Mouse (Mus musculus): Measurements from ENCODE around the gene Tmcc3. TPM values are rescaled to one million over a fixed set of nuclear protein-coding genes. Genes with fewer than 3 reads are reported as not detected.

Gene Tmcc3
- polyA plus RNA-seq, 1 experiment from 2014 or later = 6.1 TPM

GRCm38 (mm10) chr10:94382618-94383017 is 70.9 kb downstream of the Tmcc3 start:
- Histone ChIP-seq H3K27ac (no peak overlapping the region), H3K9ac (no peak overlapping the region), H3K9me3 (replicated peaks) (peaks cover 23% of the 10 kb centered on the region), H3K27me3 (no peaks in the 10 kb centered on the region), H3K36me3 (peaks cover 2% of the 10 kb centered on the region; the same call in 1 of the 2 replicates), H3K4me3 (no peak overlapping the region), H3K4me2 (replicated peaks) (no peak overlapping the region), H3K4me1 (peaks cover 17% of the 10 kb centered on the region; the same call in 1 of the 2 replicates)
- no peak for ATAC-seq (ENCODE audit: low FRiP score)
- 77% methylated on average over 14 of the region's 14 CpGs for WGBS

DNA sequence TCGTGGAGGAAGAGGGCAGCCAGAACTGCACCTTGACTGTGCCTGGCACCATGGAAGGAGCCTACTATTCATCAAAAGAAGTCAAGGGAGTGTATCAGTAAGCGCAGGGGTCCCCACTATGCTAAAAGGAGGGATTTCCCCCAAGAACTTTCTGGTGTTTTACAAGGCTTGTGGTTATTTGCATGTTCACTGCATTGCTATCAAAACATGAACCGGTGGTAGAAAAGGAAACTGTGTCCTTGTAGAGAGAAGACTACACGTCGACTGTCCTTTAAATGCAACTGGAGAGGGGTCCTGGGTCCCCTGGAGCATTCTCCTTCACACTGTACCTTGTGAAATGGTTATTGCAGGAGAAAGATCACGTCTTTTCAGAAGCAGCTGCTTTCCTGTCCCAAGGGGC is 71.8 kb downstream of the Tmcc3 start:
- H3K27ac ChIP-seq = no peak overlapping the region
- ATAC-seq (ENCODE audit: low FRiP score) = no peak
- no peaks in the 10 kb centered on the region for H3K27me3 ChIP-seq
- H3K9ac ChIP-seq = no peak overlapping the region
- H3K4me1 ChIP-seq = peaks cover 9% of the 10 kb centered on the region; the same call in 1 of the 2 replicates
- peaks cover 23% of the 10 kb centered on the region for H3K9me3 ChIP-seq (replicated peaks)
- no peak overlapping the region for H3K4me3 ChIP-seq
- H3K4me2 ChIP-seq (replicated peaks) = no peak overlapping the region
- peaks cover 2% of the 10 kb centered on the region; the same call in 1 of the 2 replicates for H3K36me3 ChIP-seq
- 80% methylated on average over 6 of the region's 6 CpGs for WGBS

DNA sequence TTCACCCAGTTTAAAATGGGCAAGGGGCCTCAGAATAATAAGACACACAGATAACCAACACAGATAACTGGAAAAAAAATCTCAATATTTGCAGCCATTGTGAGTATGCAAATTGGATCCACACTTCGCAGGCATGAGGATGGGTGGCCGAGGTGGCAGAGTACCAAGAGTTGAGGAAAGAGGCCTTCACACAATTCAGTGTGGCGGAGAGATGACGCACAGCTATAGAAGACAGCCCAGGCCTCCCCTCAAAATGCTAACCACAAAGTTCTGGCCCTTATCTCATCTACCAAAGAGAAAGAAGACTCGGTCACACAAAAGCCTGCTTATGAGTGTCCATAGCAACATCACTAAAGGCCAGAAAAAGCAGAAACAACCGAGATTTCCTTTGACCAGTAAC is 77.5 kb downstream of the Tmcc3 start:
- WGBS = 80% methylated on average over 6 of the region's 6 CpGs
- ATAC-seq (ENCODE audit: low FRiP score) = no peak

DNA sequence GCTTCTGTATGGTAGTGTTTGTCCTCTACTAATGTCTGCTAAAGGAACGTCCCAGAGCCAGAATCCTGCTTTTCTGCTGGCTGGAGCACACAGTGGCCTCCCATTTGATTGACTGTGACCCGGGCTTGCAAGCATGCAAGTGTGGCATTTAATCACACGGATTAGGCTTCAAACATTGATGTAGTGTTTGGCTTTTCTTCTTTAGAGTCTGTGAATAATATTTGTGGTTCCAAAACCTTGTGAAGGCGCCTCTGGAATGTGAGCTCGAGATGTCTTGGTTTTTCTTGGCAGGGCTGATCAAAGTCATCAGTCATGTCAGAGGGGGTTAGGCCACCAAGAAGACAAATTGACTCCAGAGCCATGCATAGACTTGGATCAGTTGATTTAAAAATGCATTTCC is 79.3 kb downstream of the Tmcc3 start:
- WGBS = 88% methylated on average over 5 of the region's 5 CpGs
- H3K27me3 ChIP-seq = no peaks in the 10 kb centered on the region
- no peak for ATAC-seq (ENCODE audit: low FRiP score)
- peaks cover under 1% of the 10 kb centered on the region; the same call in 1 of the 2 replicates for H3K36me3 ChIP-seq
- no peak overlapping the region for H3K4me2 ChIP-seq (replicated peaks)
- no peak overlapping the region for H3K9ac ChIP-seq
- H3K4me3 ChIP-seq = no peak overlapping the region
- no peak overlapping the region for H3K27ac ChIP-seq
- peaks cover 7% of the 10 kb centered on the region for H3K9me3 ChIP-seq (replicated peaks)
- H3K4me1 ChIP-seq = no peaks in the 10 kb centered on the region

More for the DNA sequence above, 77.5 kb downstream of the Tmcc3 start:
- peaks cover 23% of the 10 kb centered on the region for H3K9me3 ChIP-seq (replicated peaks)
- no peak overlapping the region for H3K4me3 ChIP-seq
- H3K27me3 ChIP-seq = no peaks in the 10 kb centered on the region
- H3K4me2 ChIP-seq (replicated peaks) = no peak overlapping the region
- no peak overlapping the region for H3K9ac ChIP-seq
- H3K27ac ChIP-seq = no peak overlapping the region
- no peaks in the 10 kb centered on the region for H3K4me1 ChIP-seq
- H3K36me3 ChIP-seq = peaks cover 2% of the 10 kb centered on the region; the same call in 1 of the 2 replicates

DNA sequence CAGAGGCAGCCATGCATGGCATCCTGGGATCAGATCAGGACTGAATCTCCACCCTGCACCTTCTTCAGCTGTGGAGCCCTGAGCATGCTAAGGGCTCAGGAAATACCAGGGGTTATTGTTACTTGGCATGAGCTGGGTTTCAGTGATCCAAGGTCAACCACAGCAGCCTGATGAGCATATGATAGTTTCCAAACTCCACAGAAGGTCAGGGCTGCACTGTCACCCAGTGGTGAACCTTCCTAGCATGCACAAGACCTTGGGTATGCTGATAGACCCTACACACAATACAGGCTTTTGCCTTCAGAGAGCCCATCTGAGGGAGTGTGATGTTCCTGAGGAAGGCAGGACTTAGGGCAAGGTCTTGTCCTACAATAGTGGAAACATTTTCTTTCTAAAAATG is 82.5 kb downstream of the Tmcc3 start:
- Histone ChIP-seq H3K4me3 (no peak overlapping the region), H3K4me2 (replicated peaks) (no peak overlapping the region), H3K36me3 (no peaks in the 10 kb centered on the region), H3K4me1 (no peaks in the 10 kb centered on the region; the same call in 1 of the 2 replicates), H3K27ac (no peak overlapping the region), H3K9me3 (replicated peaks) (no peaks in the 10 kb centered on the region), H3K9ac (no peak overlapping the region), H3K27me3 (no peaks in the 10 kb centered on the region)
- no peak for ATAC-seq (ENCODE audit: low FRiP score)

GRCm38 (mm10) chr10:94397833-94398596 is 86.3 kb downstream of the Tmcc3 start:
- H3K9ac ChIP-seq = no peak overlapping the region
- no peaks in the 10 kb centered on the region; the same call in 1 of the 2 replicates for H3K4me1 ChIP-seq
- H3K4me3 ChIP-seq = no peak overlapping the region
- no peak for ATAC-seq (ENCODE audit: low FRiP score)
- H3K27me3 ChIP-seq = no peaks in the 10 kb centered on the region
- no peaks in the 10 kb centered on the region for H3K9me3 ChIP-seq (replicated peaks)
- no peak overlapping the region for H3K27ac ChIP-seq
- 72% methylated on average over 11 of the region's 11 CpGs for WGBS
- no peaks in the 10 kb centered on the region for H3K36me3 ChIP-seq
- no peak overlapping the region for H3K4me2 ChIP-seq (replicated peaks)

- Histone ChIP-seq H3K4me1 (no peaks in the 10 kb centered on the region; the same call in 1 of the 2 replicates), H3K9ac (no peak overlapping the region), H3K27ac (no peak overlapping the region), H3K9me3 (replicated peaks) (no peaks in the 10 kb centered on the region), H3K4me3 (no peak overlapping the region), H3K27me3 (no peaks in the 10 kb centered on the region), H3K4me2 (replicated peaks) (no peak overlapping the region), H3K36me3 (no peaks in the 10 kb centered on the region)
- ATAC-seq (ENCODE audit: low FRiP score) = no peak
- 89% methylated on average over 8 of the region's 8 CpGs for WGBS
Observed at GRCm38 (mm10) chr10:94400895-94401294, 89.1 kb downstream of the Tmcc3 start.

- no peak overlapping the region for H3K4me2 ChIP-seq (replicated peaks)
- H3K27ac ChIP-seq = no peak overlapping the region
- no peaks in the 10 kb centered on the region for H3K4me1 ChIP-seq
- H3K9ac ChIP-seq = no peak overlapping the region
- H3K36me3 ChIP-seq = no peaks in the 10 kb centered on the region
- no peak for ATAC-seq (ENCODE audit: low FRiP score)
- no peaks in the 10 kb centered on the region for H3K27me3 ChIP-seq
- no peak overlapping the region for H3K4me3 ChIP-seq
- H3K9me3 ChIP-seq (replicated peaks) = no peaks in the 10 kb centered on the region
- 59% methylated on average over 3 of the region's 3 CpGs for WGBS
Observed at GRCm38 (mm10) chr10:94405456-94405855, 93.7 kb downstream of the Tmcc3 start.

- Histone ChIP-seq H3K36me3 (no peaks in the 10 kb centered on the region), H3K9ac (no peak overlapping the region), H3K4me3 (no peak overlapping the region), H3K9me3 (replicated peaks) (no peaks in the 10 kb centered on the region), H3K27me3 (no peaks in the 10 kb centered on the region), H3K4me2 (replicated peaks) (no peak overlapping the region), H3K27ac (no peak overlapping the region), H3K4me1 (no peaks in the 10 kb centered on the region)
- ATAC-seq (ENCODE audit: low FRiP score) = no peak
- 94% methylated on average over 7 of the region's 7 CpGs for WGBS
Observed at GRCm38 (mm10) chr10:94406821-94407220, 95.1 kb downstream of the Tmcc3 start.

DNA sequence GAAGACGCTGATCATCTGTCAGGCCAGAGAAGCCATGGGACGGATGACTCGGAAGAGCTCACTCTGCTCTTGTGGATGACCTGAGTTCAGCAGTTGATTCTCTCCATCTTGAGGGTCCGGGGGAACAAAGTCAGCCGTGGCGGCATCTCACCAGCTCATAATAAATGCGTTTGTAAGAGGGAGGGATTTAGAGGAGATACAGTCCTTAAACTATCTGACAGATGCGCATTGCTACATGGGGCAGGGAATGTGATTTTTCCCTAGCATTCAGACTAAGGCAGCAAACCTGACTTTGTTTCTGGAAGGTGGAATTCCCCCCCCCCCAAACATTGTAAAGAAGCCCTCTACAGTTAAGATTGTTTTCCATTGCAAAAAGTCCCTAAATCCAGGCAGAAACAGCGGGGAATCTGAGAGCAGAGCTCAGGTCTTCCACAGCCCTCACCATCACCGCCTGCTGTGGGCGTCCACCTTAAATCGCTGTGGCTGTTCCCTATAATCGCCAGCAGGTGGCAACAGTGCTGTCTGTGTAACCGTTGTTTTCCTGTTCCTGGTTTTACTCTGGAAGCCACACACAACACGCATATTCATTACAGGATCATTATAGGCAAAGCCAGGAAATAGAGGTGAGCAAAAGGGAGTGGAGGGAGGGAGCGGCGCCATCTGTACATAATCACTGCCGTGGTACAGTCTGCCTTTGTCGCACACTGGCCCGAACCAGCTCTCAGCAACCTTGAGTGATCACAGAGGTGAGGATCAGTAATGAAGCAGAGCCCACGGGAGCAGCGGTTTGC is 96.8 kb downstream of the Tmcc3 start:
- Histone ChIP-seq H3K9ac (peak overlapping the region; percentile 23; the same call in 1 of the 2 replicates), H3K27ac (no peak overlapping the region), H3K36me3 (no peaks in the 10 kb centered on the region), H3K27me3 (no peaks in the 10 kb centered on the region), H3K4me3 (peak overlapping the region; percentile 14), H3K4me1 (peaks cover 2% of the 10 kb centered on the region), H3K4me2 (replicated peaks) (peak overlapping the region; percentile 49), H3K9me3 (replicated peaks) (no peaks in the 10 kb centered on the region)
- WGBS = 29% methylated on average over 22 of the region's 22 CpGs
- ATAC-seq (ENCODE audit: low FRiP score) = peak; percentile 68

DNA sequence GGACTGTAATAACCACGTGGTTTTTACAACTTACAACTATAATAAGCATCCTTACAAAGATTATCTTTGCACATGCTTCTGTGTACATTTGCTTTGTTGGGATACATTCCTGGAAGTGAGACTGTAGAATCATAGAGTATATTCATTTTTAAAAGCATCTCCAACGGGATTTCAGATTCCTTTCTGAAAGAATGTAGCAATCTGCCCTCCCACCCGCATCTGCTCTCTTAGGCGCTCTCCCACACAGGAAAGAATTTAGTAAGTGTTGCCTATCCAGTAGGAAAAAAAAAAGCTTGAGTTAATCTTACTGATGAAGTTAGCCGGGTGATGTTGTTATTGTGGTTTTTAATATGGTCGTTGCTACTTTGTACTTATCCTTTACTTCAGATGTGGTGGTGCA is 97.9 kb downstream of the Tmcc3 start:
- Histone ChIP-seq H3K4me2 (replicated peaks) (no peak overlapping the region), H3K9me3 (replicated peaks) (no peaks in the 10 kb centered on the region), H3K27ac (no peak overlapping the region), H3K27me3 (no peaks in the 10 kb centered on the region), H3K36me3 (no peaks in the 10 kb centered on the region), H3K9ac (no peak overlapping the region), H3K4me1 (peaks cover 13% of the 10 kb centered on the region), H3K4me3 (no peak overlapping the region)
- no peak for ATAC-seq (ENCODE audit: low FRiP score)
- 84% methylated on average over 6 of the region's 6 CpGs for WGBS

- WGBS = 85% methylated on average over 9 of the region's 9 CpGs
Observed at GRCm38 (mm10) chr10:94411594-94411993, 99.8 kb downstream of the Tmcc3 start.

More at GRCm38 (mm10) chr10:94411594-94411993, 99.8 kb downstream of the Tmcc3 start:
- no peak overlapping the region for H3K4me2 ChIP-seq (replicated peaks)
- no peak overlapping the region for H3K9ac ChIP-seq
- no peak overlapping the region for H3K27ac ChIP-seq
- H3K4me3 ChIP-seq = no peak overlapping the region
- H3K36me3 ChIP-seq = no peaks in the 10 kb centered on the region
- ATAC-seq (ENCODE audit: low FRiP score) = no peak
- no peaks in the 10 kb centered on the region for H3K9me3 ChIP-seq (replicated peaks)
- no peaks in the 10 kb centered on the region for H3K27me3 ChIP-seq
- peaks cover 23% of the 10 kb centered on the region for H3K4me1 ChIP-seq
